Mouse (Mus musculus): ENCODE measurements around the gene 2510002D24Rik.
"Not testable (repeated sequence)": the region's sequence is repeated elsewhere in the genome, so short reads cannot be mapped to it uniquely, and the experiment has no call there.

DNA sequence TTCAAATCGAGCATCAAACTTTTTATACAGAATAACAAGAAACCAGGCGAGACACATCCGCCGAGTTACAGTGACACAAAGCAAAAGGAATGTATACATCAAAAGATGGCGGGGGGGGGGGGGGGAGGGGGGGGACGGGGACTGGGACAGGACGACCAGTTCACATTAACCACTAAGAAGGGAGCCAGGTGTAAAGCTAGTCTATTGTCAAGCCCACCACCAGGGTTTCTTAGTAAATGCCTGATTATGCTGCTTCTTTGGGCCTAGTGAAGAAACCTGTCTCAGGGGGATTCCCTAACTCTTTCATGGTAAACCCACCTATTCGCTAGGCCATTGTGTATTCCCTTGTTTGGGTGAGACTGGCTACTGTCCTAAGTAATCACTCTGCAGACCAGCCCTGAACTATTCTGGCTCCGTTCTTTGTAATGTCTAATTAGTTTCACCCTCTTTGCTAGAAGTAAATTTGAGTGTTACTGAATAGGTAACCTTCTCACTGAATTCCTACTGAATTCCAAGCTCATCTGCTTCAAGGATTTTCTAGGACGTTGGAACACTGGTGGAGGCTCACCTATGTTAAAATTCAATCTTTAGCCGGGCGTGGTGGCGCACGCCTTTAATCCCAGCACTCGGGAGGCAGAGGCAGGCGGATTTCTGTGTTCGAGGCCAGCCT is 13.3 kb downstream of the 2510002D24Rik start:
- TF ChIP-seq POLR2A (IDR thresholded peaks at IDR 0.05; ENCODE audit: borderline replicate concordance, low read depth, low read length); CTCF (IDR thresholded peaks at IDR 0.05; ENCODE audit: low read depth, low read length): not testable (repeated sequence)

Measured in bone marrow macrophage, adult 2 months (primary cell).